Comparison of ENCODE assay signal across 20 mouse cellular contexts in genomic region chr7:102330270-102330669, GRCm38 (mm10).
"Had no signal": no experiment of that assay in that cellular context is flagged by ENCODE, and none has a peak within 500 bp of the region (broad histone marks: within the 10 kb centered on the region; RNA-seq: fewer than 3 reads in every experiment).

No protein-coding gene starts in this region.

- H3K27me3 ChIP-seq: lung, embryonic 15.5 days; midbrain, embryonic 12.5 days; midbrain, embryonic 15.5 days; neural tube, embryonic 12.5 days; neural tube, embryonic 15.5 days had no signal

- H3K4me1 ChIP-seq: lung, embryonic 15.5 days; midbrain, embryonic 12.5 days; midbrain, embryonic 15.5 days; neural tube, embryonic 12.5 days; neural tube, embryonic 15.5 days had no signal

- ATAC-seq: midbrain, embryonic 15.5 days had no signal

- H3K9me3 ChIP-seq: lung, embryonic 15.5 days; midbrain, embryonic 12.5 days; midbrain, embryonic 15.5 days; neural tube, embryonic 12.5 days; neural tube, embryonic 15.5 days had no signal

- H3K9ac ChIP-seq: liver, embryonic 14.5 days; lung, embryonic 15.5 days; midbrain, embryonic 12.5 days; midbrain, embryonic 15.5 days; neural tube, embryonic 12.5 days; neural tube, embryonic 15.5 days had no signal

- H3K4me3 ChIP-seq: left cerebral cortex, adult 2 months; lung, embryonic 15.5 days; midbrain, embryonic 12.5 days; midbrain, embryonic 15.5 days; neural tube, embryonic 12.5 days; neural tube, embryonic 15.5 days had no signal

- DNase-seq: kidney, adult 2 months; kidney, postnatal 36 days; layer of hippocampus, postnatal 36 days; lung, adult 18-20 months; lung, postnatal 10 days; lung, postnatal 36 days; right cerebral cortex, adult 18-20 months; right cerebral cortex, postnatal 14 days; right cerebral cortex, postnatal 4 days; thymus, adult 2 months; thymus, postnatal 14 days had no signal

- H3K4me2 ChIP-seq: lung, embryonic 15.5 days; midbrain, embryonic 12.5 days; midbrain, embryonic 15.5 days; neural tube, embryonic 12.5 days; neural tube, embryonic 15.5 days had no signal

- H3K27ac ChIP-seq: kidney, postnatal 0 days; left cerebral cortex, adult 2 months; liver, embryonic 14.5 days; lung, embryonic 15.5 days; midbrain, embryonic 12.5 days; midbrain, embryonic 15.5 days; neural tube, embryonic 12.5 days; neural tube, embryonic 15.5 days; stomach, postnatal 0 days had no signal

- H3K36me3 ChIP-seq: lung, embryonic 15.5 days; midbrain, embryonic 12.5 days; midbrain, embryonic 15.5 days; neural tube, embryonic 12.5 days; neural tube, embryonic 15.5 days had no signal
